27 mouse cellular contexts compared by ENCODE assay signal in the genomic region with DNA sequence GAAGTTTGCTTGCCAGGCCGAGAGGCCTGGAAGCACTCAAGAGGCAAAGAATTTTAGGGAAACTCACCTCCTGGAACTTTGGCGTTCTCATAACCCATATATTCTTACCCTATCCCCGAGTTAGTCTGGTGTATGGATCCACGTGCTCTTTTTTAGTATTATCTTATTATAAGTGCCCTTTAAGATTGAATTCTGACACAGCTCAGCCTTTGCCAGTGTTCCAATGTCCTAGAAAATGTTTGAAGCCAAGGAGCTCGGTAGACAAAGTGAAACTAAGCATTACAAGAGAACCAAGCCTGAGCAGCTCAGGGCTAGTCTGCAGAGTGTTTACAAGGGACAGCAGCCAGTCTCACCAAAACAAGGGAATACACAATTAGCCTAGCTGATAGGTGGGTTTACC. TPM values are rescaled to one million over a fixed set of nuclear protein-coding genes. Genes with fewer than 3 reads are reported as not detected.
DNase-seq lines count a peak whose midpoint lies in the region; ATAC-seq and TF ChIP-seq lines count a peak whose summit lies in the region.
"Not testable (repeated sequence)": the region's sequence is repeated elsewhere in the genome, so short reads cannot be mapped to it uniquely, and the experiment has no call there.
"Had no signal": no experiment of that assay in that cellular context is flagged by ENCODE, and none has a peak within 500 bp of the region (broad histone marks: within the 10 kb centered on the region; RNA-seq: fewer than 3 reads in every experiment).

No protein-coding gene starts in this region.

- not testable (repeated sequence) for H3K36me3 ChIP-seq in heart, embryonic 15.5 days; intestine, postnatal 0 days (ENCODE audit: control insufficient read depth, insufficient read depth); limb, embryonic 14.5 days (ENCODE audit: control insufficient read depth, insufficient read depth, low read length)
- peaks cover 17% of the 10 kb centered on the region for H3K36me3 ChIP-seq in megakaryocyte, embryonic 14.5 days (replicated peaks; ENCODE audit: low read length)

- H3K9ac ChIP-seq in heart, embryonic 15.5 days; intestine, postnatal 0 days (ENCODE audit: low read depth, low read length); limb, embryonic 14.5 days (ENCODE audit: low read depth, low read length, severe bottlenecking): not testable (repeated sequence)

- peak overlapping the region; percentile 48 for H3K27ac ChIP-seq in gastrocnemius, adult 2 months
- H3K27ac ChIP-seq in heart, embryonic 15.5 days, result peak overlapping the region; percentile 26; the same call in 1 of the 2 replicates
- not testable (repeated sequence) for H3K27ac ChIP-seq in intestine, postnatal 0 days (ENCODE audit: low read depth, low read length); limb, embryonic 14.5 days (replicated peaks; ENCODE audit: low read depth, low read length)

- not testable (repeated sequence) for TF ChIP-seq CTCF in gastrocnemius, adult 2 months (IDR thresholded peaks at IDR 0.05); intestine, postnatal 0 days (IDR thresholded peaks at IDR 0.05; ENCODE audit: low read depth)

- 28% methylated on average over 5 of the region's 5 CpGs for WGBS in heart, embryonic 15.5 days
- 40% methylated on average over 5 of the region's 5 CpGs for WGBS in intestine, postnatal 0 days
- 33% methylated on average over 5 of the region's 5 CpGs for WGBS in limb, embryonic 14.5 days

- ATAC-seq in heart, embryonic 15.5 days (replicated peaks; ENCODE audit: insufficient number of reproducible peaks, insufficient read depth, low FRiP score, low read depth); intestine, postnatal 0 days; limb, embryonic 14.5 days (ENCODE audit: low FRiP score, low read depth): not testable (repeated sequence)

- H3K4me3 ChIP-seq in gastrocnemius, adult 2 months, result peak overlapping the region; percentile 38
- H3K4me3 ChIP-seq in heart, embryonic 15.5 days; intestine, postnatal 0 days (ENCODE audit: low read depth, low read length); limb, embryonic 14.5 days (replicated peaks; ENCODE audit: low read length): not testable (repeated sequence)
- H3K4me3 ChIP-seq in megakaryocyte, embryonic 14.5 days (replicated peaks), result peak overlapping the region; percentile 38

- H3K4me1 ChIP-seq in heart, embryonic 15.5 days (replicated peaks); intestine, postnatal 0 days (replicated peaks; ENCODE audit: control insufficient read depth, insufficient read depth, low read length); limb, embryonic 14.5 days (ENCODE audit: control insufficient read depth, insufficient read depth, low read length): not testable (repeated sequence)
- H3K4me1 ChIP-seq in megakaryocyte, embryonic 14.5 days, result peaks cover 68% of the 10 kb centered on the region

- H3K4me2 ChIP-seq in heart, embryonic 15.5 days, result peak overlapping the region; percentile 33
- H3K4me2 ChIP-seq in intestine, postnatal 0 days (replicated peaks; ENCODE audit: low read depth), result 0 out of 2 replicates have a peak overlapping the region, but pooled peaks have one; percentile 0
- not testable (repeated sequence) for H3K4me2 ChIP-seq in limb, embryonic 14.5 days (replicated peaks; ENCODE audit: low read depth, low read length, severe bottlenecking)

- peak; percentile 48 for DNase-seq in adipocyte (ENCODE audit: low spot score)
- peak; percentile 9 for DNase-seq in adrenal gland, postnatal 10 days
- not testable (repeated sequence) for DNase-seq in gastrocnemius, adult 2 months
- peak; percentile 3 to 6 for DNase-seq in heart, adult 9 months (ENCODE audit: low spot score in 2 of 2)
- DNase-seq in limb, embryonic 14.5 days (ENCODE audit: low spot score), result peak; percentile 1

- TF ChIP-seq POLR2A in limb, embryonic 14.5 days (IDR thresholded peaks at IDR 0.05; ENCODE audit: borderline replicate concordance, extremely low read depth, insufficient read depth, insufficient read length), result not testable (repeated sequence)

- H3K27me3 ChIP-seq in heart, embryonic 15.5 days; intestine, postnatal 0 days (replicated peaks; ENCODE audit: control insufficient read depth, insufficient read depth, low read length); limb, embryonic 14.5 days (ENCODE audit: control insufficient read depth, insufficient read depth, low read length); megakaryocyte, embryonic 14.5 days (replicated peaks): not testable (repeated sequence)

- not testable (repeated sequence) for H3K9me3 ChIP-seq in heart, embryonic 15.5 days (replicated peaks); intestine, postnatal 0 days (ENCODE audit: control insufficient read depth); limb, embryonic 14.5 days (ENCODE audit: control insufficient read depth, low read length); megakaryocyte, embryonic 14.5 days

- intact Hi-C loops in gastrocnemius, adult 2 months (cut with DNase I), result not testable (repeated sequence)

RNA-seq across cellular contexts. Expression of a gene that starts 9.6 kb away (rescaled TPM):
- total RNA-seq in adrenal gland, postnatal 10 days (2021), result not detected
- not detected for total RNA-seq in gastrocnemius, adult 2 months (2021)
- polyA plus RNA-seq in heart, embryonic 15.5 days (2015; fragmentation: Nextera tagmentation; extraction: Ambion mirVana), result not detected in 2 replicates
- not detected in 2 replicates for polyA plus RNA-seq in intestine, postnatal 0 days (2015; fragmentation: Nextera tagmentation; extraction: Ambion mirVana)
- 0.04 TPM in 1 of 2 replicates, not detected in the other for polyA plus RNA-seq in limb, embryonic 14.5 days (2012; rRNA removed)
- not detected in 2 replicates for polyA plus RNA-seq in limb, embryonic 14.5 days (2014; fragmentation: Nextera tagmentation; extraction: Ambion mirVana)
- polyA plus RNA-seq in megakaryocyte, embryonic 14.5 days (2012; ENCODE audit: insufficient read depth, low replicate concordance), result 0.09 and 0.75 TPM in 2 replicates
- total RNA-seq: adrenal gland, adult 18-20 months; adrenal gland, postnatal 25 days; CH12.LX; forebrain, postnatal 0 days; gastrocnemius, adult 8-10 months; gastrocnemius, postnatal 25 days; heart, adult 2 months; heart, postnatal 25 days; hematopoietic stem cell, adult 5-6 weeks had no signal
- polyA plus RNA-seq: brain, embryonic 14.5 days; forebrain, embryonic 11.5 days; forebrain, embryonic 14.5 days; forebrain, postnatal 0 days; gonadal fat pad, adult 2 months; heart, adult 2 months; heart, embryonic 12.5 days; hindbrain, embryonic 12.5 days; hindbrain, embryonic 15.5 days; intestine, embryonic 14.5 days had no signal

RNA-seq across cellular contexts. Expression of a gene that starts 14.2 kb away (rescaled TPM):
- not detected for total RNA-seq in adrenal gland, postnatal 10 days (2021)
- total RNA-seq in gastrocnemius, adult 2 months (2021), result not detected
- polyA plus RNA-seq in heart, embryonic 15.5 days (2015; fragmentation: Nextera tagmentation; extraction: Ambion mirVana), result not detected in 2 replicates
- not detected in 2 replicates for polyA plus RNA-seq in intestine, postnatal 0 days (2015; fragmentation: Nextera tagmentation; extraction: Ambion mirVana)
- not detected in 2 replicates for polyA plus RNA-seq in limb, embryonic 14.5 days (2012; rRNA removed)
- not detected in 2 replicates for polyA plus RNA-seq in limb, embryonic 14.5 days (2014; fragmentation: Nextera tagmentation; extraction: Ambion mirVana)
- polyA plus RNA-seq in megakaryocyte, embryonic 14.5 days (2012; ENCODE audit: insufficient read depth, low replicate concordance), result not detected in 2 replicates
- total RNA-seq: adrenal gland, adult 18-20 months; adrenal gland, postnatal 25 days; CH12.LX; forebrain, postnatal 0 days; gastrocnemius, adult 8-10 months; gastrocnemius, postnatal 25 days; heart, adult 2 months; heart, postnatal 25 days; hematopoietic stem cell, adult 5-6 weeks had no signal
- polyA plus RNA-seq: brain, embryonic 14.5 days; embryonic facial prominence, embryonic 12.5 days; forebrain, embryonic 11.5 days; forebrain, embryonic 14.5 days; forebrain, postnatal 0 days; G1E; gonadal fat pad, adult 2 months; heart, adult 2 months; heart, embryonic 12.5 days; hindbrain, embryonic 12.5 days; hindbrain, embryonic 15.5 days; intestine, embryonic 14.5 days had no signal

RNA-seq across cellular contexts. Expression of a gene that starts 33.6 kb away (rescaled TPM):
- 10 to 100 TPM; 59.4 to 60.0 TPM for total RNA-seq in adrenal gland, postnatal 10 days (2021)
- 10 to 100 TPM; 39.4 to 43.7 TPM for total RNA-seq in gastrocnemius, adult 2 months (2021)
- 43.2 and 49.9 TPM in 2 replicates for polyA plus RNA-seq in heart, embryonic 15.5 days (2015; fragmentation: Nextera tagmentation; extraction: Ambion mirVana)
- 28.8 and 30.3 TPM in 2 replicates for polyA plus RNA-seq in intestine, postnatal 0 days (2015; fragmentation: Nextera tagmentation; extraction: Ambion mirVana)
- polyA plus RNA-seq in limb, embryonic 14.5 days (2012; rRNA removed), result 21.0 and 30.6 TPM in 2 replicates
- 76.1 and 78.3 TPM in 2 replicates for polyA plus RNA-seq in limb, embryonic 14.5 days (2014; fragmentation: Nextera tagmentation; extraction: Ambion mirVana)
- polyA plus RNA-seq in megakaryocyte, embryonic 14.5 days (2012; ENCODE audit: insufficient read depth, low replicate concordance), result 2.9 TPM in 1 of 2 replicates, not detected in the other
